Mouse (Mus musculus): ENCODE results near the gene Mgat5.

- TF ChIP-seq CTCF (IDR thresholded peaks at IDR 0.05; ENCODE audit: low read depth, low read length): no peak
- TF ChIP-seq TAL1 (conservative IDR thresholded peaks at IDR 0.05; ENCODE audit: low read depth, low read length): no peak
Measured at GRCm38 (mm10) chr1:127315763-127316627, 111.2 kb downstream of the Mgat5 start.

Measured in G1E (cell line).